Mouse (Mus musculus) heart, adult 2 months (tissue): ENCODE measurements around the gene Pstpip1. TPM values are rescaled to one million over a fixed set of nuclear protein-coding genes. Genes with fewer than 3 reads are reported as not detected.

ENCODE experiments used
- DNase-seq, 2 experiments: peaks; one replicate each; pipeline ENCODE4 v3.0.0; 2021
- H3K27ac ChIP-seq: fragments of 200-600 bp; 2 replicates; pipeline ENCODE4 v1.8.1; 2022
- H3K27me3 ChIP-seq: fragments of 200-500 bp; 2 replicates; pipeline ENCODE4 v1.6.1; 2012; ENCODE audit warnings: mild to moderate bottlenecking, low read length, inconsistent platforms, mixed read lengths; ENCODE audit not compliant: control insufficient read depth, insufficient read depth
- H3K36me3 ChIP-seq: fragments of 200-500 bp; 2 replicates; pipeline ENCODE4 v1.6.1; 2012; ENCODE audit warnings: low read length, inconsistent platforms; ENCODE audit not compliant: control insufficient read depth, insufficient read depth
- H3K4me1 ChIP-seq: fragments of 200-500 bp; 2 replicates; pipeline ENCODE4 v1.6.1; 2011; ENCODE audit warnings: low read length; ENCODE audit not compliant: control insufficient read depth, insufficient read depth
- H3K4me3 ChIP-seq: fragments of 200-600 bp; 2 replicates; pipeline ENCODE4 v1.8.1; 2022
- H3K79me2 ChIP-seq: fragments of 200-500 bp; replicated peaks from 2 replicates; pipeline ENCODE4 v1.6.1; 2012; ENCODE audit warnings: mild to moderate bottlenecking, inconsistent platforms, low read length, moderate library complexity, mixed read lengths; ENCODE audit not compliant: control insufficient read depth, insufficient read depth
- H3K9ac ChIP-seq: fragments of 200-500 bp; 2 replicates; pipeline ENCODE4 v1.6.1; 2012; ENCODE audit warnings: low read depth, mild to moderate bottlenecking, control low read depth, inconsistent platforms, low read length, mixed read lengths
- CTCF ChIP-seq: fragments of 200-600 bp; IDR thresholded peaks from 2 replicates; pipeline ENCODE4 v1.8.1; 2022; ENCODE audit warnings: antibody characterized with exemption, mild to moderate bottlenecking, moderate library complexity
- EP300 ChIP-seq: fragments of 200-500 bp; IDR thresholded peaks from 2 replicates; pipeline ENCODE4 v1.6.1; 2011; ENCODE audit warnings: low read depth, low read length, control low read depth; ENCODE audit not compliant: insufficient read depth
- POLR2A ChIP-seq: fragments of 200-500 bp; IDR thresholded peaks from 2 replicates; pipeline ENCODE4 v1.6.1; 2011; ENCODE audit warnings: mild to moderate bottlenecking, low read depth, low read length, control low read depth; ENCODE audit not compliant: insufficient read depth
- WGBS: fragments of 180-500 bp; shearing (Covaris S2); methylation state at CpG from one replicate; pipeline ENCODE4 v1.1.7; 2018; 5-methylcytosine and 5-hydroxymethylcytosine counted together
- intact Hi-C: fragments of 180-260 bp; cut with DNase I; formaldehyde crosslinking; loops from one replicate; pipeline ENCODE4 v1.15.1; 2025
- polyA plus RNA-seq: library from polyadenylated mRNA; depleted of rRNA; stranded (reverse); fragments of >200 nt; gene quantifications from 2 replicates; pipeline ENCODE4 v1.2.3, GENCODE M21; 2012
- total RNA-seq, 2 experiments: library from RNA; stranded (reverse); gene quantifications; 2 replicates each; pipeline ENCODE4 v1.2.3; 2021

The Pstpip1 gene
- total and polyA plus RNA-seq, 3 experiments = 1.5 to 4.0 (median 1.5) TPM

- WGBS = 66% methylated on average over 5 of the region's 5 CpGs
- Histone ChIP-seq H3K4me1 (no peaks in the 10 kb centered on the region), H3K27me3 (no peaks in the 10 kb centered on the region), H3K9ac (no peak overlapping the region), H3K27ac (no peak overlapping the region), H3K4me3 (no peak overlapping the region), H3K79me2 (no peaks in the 10 kb centered on the region), H3K36me3 (no peaks in the 10 kb centered on the region)
- TF ChIP-seq CTCF (no peak), EP300 (no peak), POLR2A (no peak)
- peak in 1 of 2 experiments; percentile 53 for DNase-seq
- intact Hi-C loops = no loop called here
These were observed 18.4 kb downstream of the Pstpip1 start for GRCm38 (mm10) chr9:56108174-56108573.

- Histone ChIP-seq H3K27me3 (no peaks in the 10 kb centered on the region), H3K27ac (no peak overlapping the region), H3K4me3 (no peak overlapping the region), H3K4me1 (0 out of 2 replicates have a peak, but pooled peaks cover 2% of the 10 kb centered on the region), H3K9ac (no peak overlapping the region), H3K36me3 (no peaks in the 10 kb centered on the region), H3K79me2 (no peaks in the 10 kb centered on the region)
- TF ChIP-seq POLR2A (no peak), CTCF (no peak), EP300 (no peak)
- DNase-seq = no peak
- 78% methylated on average over 5 of the region's 5 CpGs for WGBS
- intact Hi-C loops = loop anchor here (5.0 to 10.0 kb wide), 2 partner anchors 84 to 93 kb away; no protein-coding TSS in a partner anchor
These were observed 28.3 kb downstream of the Pstpip1 start for GRCm38 (mm10) chr9:56118091-56118490.

GRCm38 (mm10) chr9:56118582-56118981, 28.8 kb downstream of the Pstpip1 start:
- no peaks in the 10 kb centered on the region for H3K36me3 ChIP-seq
- H3K4me3 ChIP-seq = peak overlapping the region; percentile 35
- H3K27me3 ChIP-seq = no peaks in the 10 kb centered on the region
- H3K27ac ChIP-seq = no peak overlapping the region
- TF ChIP-seq EP300 = peak; percentile 80
- no peak for TF ChIP-seq POLR2A
- TF ChIP-seq CTCF = peak; percentile 100
- intact Hi-C loops = loop anchor here (5.0 to 10.0 kb wide), 2 partner anchors 84 to 94 kb away; no protein-coding TSS in a partner anchor
- H3K9ac ChIP-seq = peak overlapping the region; percentile 49
- H3K4me1 ChIP-seq = 0 out of 2 replicates have a peak, but pooled peaks cover 2% of the 10 kb centered on the region
- DNase-seq = peak; percentile 69 to 70
- no peaks in the 10 kb centered on the region for H3K79me2 ChIP-seq
- 6% methylated on average over 14 of the region's 14 CpGs for WGBS

DNA sequence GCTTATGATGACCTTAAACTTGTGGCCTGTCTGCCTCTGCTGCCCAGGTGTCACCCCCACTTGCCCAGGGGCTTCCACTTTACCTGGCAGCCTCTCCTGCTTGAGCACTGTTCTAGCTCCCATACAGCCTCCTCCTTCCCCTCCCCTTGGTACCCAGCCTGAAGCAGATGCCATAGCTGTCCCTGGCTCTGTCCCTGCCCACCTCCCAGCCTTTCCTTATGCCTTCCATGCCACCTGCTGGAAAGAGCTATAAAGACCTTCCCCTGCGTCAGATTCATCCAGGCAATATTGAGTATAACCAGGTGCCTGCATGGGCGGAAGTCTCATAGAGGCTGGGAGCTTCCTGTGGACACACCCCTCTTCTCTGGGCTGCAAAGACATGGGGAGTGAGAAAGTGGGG, 29.9 kb downstream of the Pstpip1 start:
- no peaks in the 10 kb centered on the region for H3K27me3 ChIP-seq
- H3K4me3 ChIP-seq = no peak overlapping the region
- no peak for TF ChIP-seq POLR2A
- no peak for TF ChIP-seq EP300
- TF ChIP-seq CTCF = no peak
- H3K79me2 ChIP-seq = no peaks in the 10 kb centered on the region
- intact Hi-C loops = loop anchor here (1.0 to 10.0 kb wide), 3 partner anchors 83 to 434 kb away; no protein-coding TSS in a partner anchor
- 0 out of 2 replicates have a peak, but pooled peaks cover 2% of the 10 kb centered on the region for H3K4me1 ChIP-seq
- H3K36me3 ChIP-seq = no peaks in the 10 kb centered on the region
- WGBS = 56% methylated on average over 2 of the region's 2 CpGs
- no peak for DNase-seq
- H3K27ac ChIP-seq = no peak overlapping the region
- no peak overlapping the region for H3K9ac ChIP-seq

DNA sequence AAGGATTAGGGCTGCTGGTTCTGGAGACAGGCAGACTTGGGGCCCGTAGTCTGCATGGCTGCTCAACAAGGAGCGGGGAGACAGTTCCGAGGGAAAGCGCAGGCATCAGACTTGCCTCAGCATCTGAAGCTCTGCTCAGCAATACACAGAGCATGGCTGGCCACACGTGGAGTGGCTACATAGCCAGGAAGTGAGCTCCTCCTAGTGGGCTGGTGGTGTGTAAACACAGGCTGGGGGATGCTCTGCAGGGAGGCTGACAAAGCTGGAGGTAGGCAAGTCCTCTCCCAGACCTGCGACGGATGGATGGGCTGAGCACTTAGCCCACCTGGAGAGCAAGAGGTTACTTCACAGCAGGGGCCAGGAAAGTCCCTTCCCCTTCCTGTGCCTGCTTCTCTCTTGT, 31.3 kb downstream of the Pstpip1 start:
- H3K36me3 ChIP-seq = no peaks in the 10 kb centered on the region
- H3K27me3 ChIP-seq = no peaks in the 10 kb centered on the region
- H3K4me3 ChIP-seq = no peak overlapping the region
- TF ChIP-seq EP300 (no peak), POLR2A (no peak), CTCF (peak; percentile 59)
- no peak overlapping the region for H3K27ac ChIP-seq
- WGBS = 38% methylated on average over 7 of the region's 7 CpGs
- H3K4me1 ChIP-seq = 0 out of 2 replicates have a peak, but pooled peaks cover 2% of the 10 kb centered on the region
- DNase-seq = no peak
- H3K79me2 ChIP-seq = no peaks in the 10 kb centered on the region
- no peak overlapping the region for H3K9ac ChIP-seq
- intact Hi-C loops = no loop called here

DNA sequence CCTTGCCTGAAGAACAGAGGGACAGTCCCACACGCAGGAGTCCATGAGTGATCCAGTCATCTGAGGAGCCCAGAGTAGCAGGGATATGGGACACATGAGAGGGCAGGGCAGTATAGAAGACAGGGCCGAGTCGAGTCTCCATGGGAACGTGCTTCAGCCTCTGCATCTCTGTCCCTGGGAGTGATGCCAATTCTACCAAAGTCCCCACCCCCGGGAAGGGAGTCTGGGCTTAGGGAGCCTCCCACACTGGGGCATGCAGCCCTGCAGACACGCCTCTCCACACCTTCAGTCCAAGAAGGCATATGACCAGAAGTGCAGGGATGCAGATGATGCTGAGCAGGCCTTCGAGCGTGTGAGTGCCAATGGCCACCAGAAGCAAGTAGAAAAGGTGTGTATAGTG, 33.2 kb downstream of the Pstpip1 start:
- TF ChIP-seq CTCF (no peak), POLR2A (no peak), EP300 (no peak)
- intact Hi-C loops = no loop called here
- H3K4me3 ChIP-seq = no peak overlapping the region
- WGBS = 35% methylated on average over 8 of the region's 8 CpGs
- H3K9ac ChIP-seq = no peak overlapping the region
- H3K4me1 ChIP-seq = 0 out of 2 replicates have a peak, but pooled peaks cover 2% of the 10 kb centered on the region
- H3K36me3 ChIP-seq = no peaks in the 10 kb centered on the region
- H3K79me2 ChIP-seq = no peaks in the 10 kb centered on the region
- no peaks in the 10 kb centered on the region for H3K27me3 ChIP-seq
- DNase-seq = no peak
- H3K27ac ChIP-seq = no peak overlapping the region
